Mouse (Mus musculus): Measurements from ENCODE around the gene H2-M10.1.
"Not testable (repeated sequence)": the region's sequence is repeated elsewhere in the genome, so short reads cannot be mapped to it uniquely, and the experiment has no call there.

- TF ChIP-seq ZNF384, CHD2 (IDR thresholded peaks at IDR 0.05; ENCODE audit: low read depth, low read length): not testable (repeated sequence)
Measured at GRCm38 (mm10) chr17:36368317-36368716, 42.4 kb upstream of the H2-M10.1 start, which contains the start of gene H2-M10.3.

Data from ES-E14 (cell line).